ENCODE assay signal across 1 mouse cellular context in the genomic region with DNA sequence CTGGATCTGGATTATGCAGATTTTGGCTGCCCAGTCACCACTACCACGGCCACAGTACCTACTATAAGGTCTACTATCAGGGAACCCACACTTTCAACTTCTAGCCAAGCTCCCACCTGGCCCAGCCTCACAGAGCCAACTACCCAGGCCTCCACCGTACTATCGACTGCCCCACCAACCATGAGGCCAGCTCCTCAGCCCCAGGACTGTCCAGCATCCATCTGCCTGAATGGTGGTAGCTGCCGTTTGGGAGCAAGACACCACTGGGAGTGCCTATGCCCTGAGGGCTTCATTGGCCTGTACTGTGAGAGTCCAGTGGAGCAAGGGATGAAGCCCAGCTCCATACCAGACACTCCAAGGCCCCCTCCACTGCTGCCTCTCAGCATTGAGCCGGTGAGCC.
A peak's percentile ranks its signal among the peaks of the same experiment; 100 is the strongest.
TF ChIP-seq lines count a peak whose summit lies in the region.

No protein-coding gene starts in this region.

TF ChIP-seq in myocyte, 11 proteins besides CTCF, POLR2A, EP300 and RAD21:
- TF ChIP-seq USF1 (IDR thresholded peaks at IDR 0.05; ENCODE audit: low read depth): no peak
- peak; percentile 39 for TF ChIP-seq POLR2AphosphoS2 (IDR thresholded peaks at IDR 0.05; ENCODE audit: insufficient read length, low read depth)
- no peak for TF ChIP-seq MYOD1 (IDR thresholded peaks at IDR 0.05; ENCODE audit: control insufficient read depth in 1 of 3, insufficient read length in 2 of 3, low read depth in 2 of 3)
- no peak for TF ChIP-seq MAX (IDR thresholded peaks at IDR 0.05; ENCODE audit: low read depth)
TF ChIP-seq in myocyte: peak in this region for 1.
